Mouse (Mus musculus): ENCODE data around the gene Kcnd2. TPM values are rescaled to one million over a fixed set of nuclear protein-coding genes. Genes with fewer than 3 reads are reported as not detected.

Gene Kcnd2
- polyA plus RNA-seq, 3 experiments from 2014 or later: not detected

DNA sequence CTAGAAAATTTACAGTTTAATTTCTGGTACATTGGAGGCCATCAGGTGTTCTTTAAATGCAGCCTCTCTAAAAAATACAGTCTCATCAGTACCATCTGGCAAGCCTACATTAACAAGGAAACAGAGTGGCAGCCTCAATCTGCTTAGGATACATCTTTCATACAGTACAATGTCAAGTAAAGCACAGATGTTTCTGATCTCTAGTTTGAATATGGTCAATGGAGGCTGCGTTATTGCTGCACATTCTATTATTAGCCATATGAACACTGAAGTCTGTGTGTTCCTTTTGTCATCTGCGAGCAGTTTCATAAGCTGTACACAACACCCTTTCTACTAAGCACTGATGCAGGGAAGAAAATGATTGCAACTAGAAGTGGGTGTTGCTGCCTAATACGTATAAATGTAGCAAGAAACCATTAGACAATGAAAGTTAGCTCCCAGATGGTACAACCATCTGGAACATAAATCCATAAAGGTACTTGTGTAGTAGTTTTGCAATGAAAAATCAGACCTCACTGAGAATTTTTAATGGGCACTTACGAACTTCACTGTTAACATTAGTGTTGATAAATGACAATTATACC lies 209.0 kb downstream of the Kcnd2 start:
- no peak for ATAC-seq

DNA sequence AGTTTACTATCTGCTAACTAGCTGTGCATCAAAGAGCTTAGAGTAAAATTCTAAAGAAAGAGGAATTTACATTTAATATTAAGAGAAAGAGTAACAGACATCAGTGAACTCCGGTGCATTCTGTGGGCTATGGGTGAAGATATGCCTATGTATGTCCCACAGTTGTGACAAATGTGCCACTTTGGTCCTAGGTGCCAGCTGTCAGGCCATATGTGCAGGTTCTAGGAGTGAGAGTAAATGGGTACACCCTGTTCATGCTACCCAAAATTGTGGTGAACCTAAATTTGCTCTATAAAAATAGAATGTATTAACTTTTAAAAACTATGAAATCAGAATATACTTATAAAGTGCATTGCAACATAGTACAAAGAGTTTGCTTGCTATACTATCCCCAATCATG lies 215.8 kb downstream of the Kcnd2 start:
- no peak for ATAC-seq

DNA sequence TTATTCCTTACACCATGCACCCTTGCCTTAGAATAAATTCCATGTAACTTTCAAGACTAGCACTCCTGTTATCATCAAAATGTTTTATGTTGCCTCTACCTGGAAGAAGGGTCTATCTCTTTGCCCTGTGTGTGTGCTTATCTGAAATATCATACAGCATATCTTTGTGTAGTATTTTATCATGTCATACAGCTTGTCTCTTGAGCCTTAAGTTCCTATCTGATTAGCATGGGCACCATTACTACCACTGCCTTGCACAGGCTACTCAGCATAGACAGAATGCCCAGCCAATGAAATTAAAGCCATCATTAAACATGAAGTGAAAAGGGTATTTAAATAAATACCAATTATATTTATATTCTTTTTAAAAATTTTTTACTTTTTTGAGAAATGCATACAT lies 249.4 kb downstream of the Kcnd2 start:
- ATAC-seq: no peak

DNA sequence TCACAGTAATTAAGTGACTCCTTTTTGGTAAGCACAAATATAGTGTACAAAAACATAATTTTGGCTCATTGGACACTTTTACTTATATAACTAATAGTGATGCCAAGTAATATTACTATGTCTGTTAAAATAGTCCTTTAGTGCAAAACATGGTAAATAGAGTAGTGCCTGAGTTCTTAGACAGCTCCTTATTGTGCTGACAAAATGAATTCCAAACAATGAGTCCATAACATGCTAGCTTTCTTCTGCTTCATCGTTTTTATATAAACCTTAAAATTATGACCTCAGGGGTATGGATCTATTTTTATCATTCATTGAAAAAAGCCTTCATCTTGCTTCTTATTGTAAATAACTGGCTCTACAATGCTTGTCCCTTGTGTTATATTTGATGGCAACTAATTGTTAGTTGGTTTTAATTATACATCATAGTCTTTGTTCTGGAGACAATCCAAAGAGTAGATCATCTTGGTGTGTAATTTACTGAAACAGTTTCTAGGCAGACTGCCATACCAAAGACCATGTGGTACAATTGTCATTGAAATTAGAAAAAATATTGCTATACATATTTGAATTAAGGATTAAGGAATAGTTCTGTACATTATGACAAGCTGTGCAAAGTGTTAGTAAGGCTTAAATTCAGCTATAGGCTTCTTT lies 256.7 kb downstream of the Kcnd2 start:
- no peak for ATAC-seq

DNA sequence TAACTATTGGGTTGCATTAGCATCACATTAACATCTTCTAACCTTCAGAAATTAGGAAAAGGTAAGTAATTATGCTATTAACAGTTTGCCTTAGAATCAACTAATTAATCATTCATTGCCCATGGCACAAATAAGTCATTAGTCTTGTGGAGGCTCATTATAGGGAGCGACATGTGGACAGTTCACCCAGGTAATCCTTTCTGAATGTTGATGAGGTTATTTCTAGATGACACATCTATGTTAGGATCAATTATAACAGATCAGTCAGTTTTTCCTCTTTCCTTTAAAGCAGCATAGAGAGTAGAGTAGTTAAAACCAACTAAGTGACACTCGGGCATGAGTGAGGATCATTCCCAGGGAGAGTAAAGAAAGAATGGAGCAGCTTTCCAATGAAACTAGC lies 267.4 kb downstream of the Kcnd2 start:
- no peak for ATAC-seq

DNA sequence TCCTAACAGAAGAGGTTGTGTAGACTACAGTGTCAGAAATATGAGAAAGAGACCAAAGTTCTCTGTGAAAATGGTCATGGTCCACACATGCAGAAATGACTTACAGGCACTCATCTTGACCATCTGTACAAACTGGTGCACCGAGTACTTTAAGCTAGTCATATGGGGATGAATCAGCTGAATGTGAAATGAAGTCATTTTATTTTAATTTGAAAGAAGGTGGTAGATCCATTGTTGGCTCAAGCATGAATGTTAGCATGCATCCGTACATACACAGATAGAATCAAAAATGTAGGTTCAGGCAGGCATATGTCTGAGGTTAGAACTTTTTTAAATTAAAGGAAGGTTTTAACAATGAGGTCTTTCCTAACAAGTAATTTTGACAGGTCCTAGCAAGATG lies 273.2 kb downstream of the Kcnd2 start:
- ATAC-seq: no peak

DNA sequence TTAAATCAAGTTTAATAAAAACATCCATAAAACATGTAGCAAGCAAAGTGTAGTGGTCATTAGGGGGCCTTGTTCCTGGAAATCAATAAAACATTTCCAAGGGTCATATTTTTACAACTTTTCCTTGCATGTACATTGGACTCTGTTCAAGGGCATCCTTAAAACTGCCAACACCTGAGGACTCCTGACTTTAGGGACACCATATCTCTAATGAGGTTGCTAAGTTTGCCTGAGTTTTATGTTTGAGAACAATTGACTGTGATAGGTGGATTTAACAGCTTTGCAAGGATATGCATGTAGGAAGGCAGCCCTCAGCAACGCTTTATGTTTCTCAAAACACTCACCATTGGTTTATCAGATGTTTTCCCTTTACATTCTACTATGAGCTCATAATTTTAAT lies 287.6 kb downstream of the Kcnd2 start:
- ATAC-seq: no peak

DNA sequence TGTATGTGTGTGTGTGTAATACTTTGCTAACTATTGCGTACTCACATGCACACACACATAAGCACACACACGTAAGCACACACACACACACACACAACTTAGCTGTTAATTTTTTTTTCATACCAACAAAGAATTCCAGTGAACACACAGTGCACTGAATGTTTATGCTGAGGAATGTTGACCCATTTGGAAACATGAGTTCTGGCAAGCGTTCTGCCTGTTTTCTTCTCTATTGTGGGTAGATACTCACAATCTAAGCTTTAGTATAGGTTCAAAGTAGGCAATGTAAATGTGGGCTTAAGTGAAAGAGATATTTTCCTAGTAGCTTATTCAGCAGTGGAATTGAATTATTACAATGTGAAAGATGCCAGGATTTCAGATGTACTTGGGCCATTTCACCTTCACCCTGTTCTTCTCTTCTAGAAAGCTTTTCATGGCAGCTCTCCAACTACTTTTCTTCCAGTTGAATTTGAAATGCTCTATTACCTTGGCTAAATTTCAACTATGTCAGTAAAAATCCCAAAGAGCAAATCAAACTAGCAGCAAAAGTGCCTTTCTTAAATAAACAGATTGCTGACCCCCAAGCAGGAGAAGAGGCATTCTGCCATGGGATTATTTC lies 295.4 kb downstream of the Kcnd2 start:
- ATAC-seq: no peak

DNA sequence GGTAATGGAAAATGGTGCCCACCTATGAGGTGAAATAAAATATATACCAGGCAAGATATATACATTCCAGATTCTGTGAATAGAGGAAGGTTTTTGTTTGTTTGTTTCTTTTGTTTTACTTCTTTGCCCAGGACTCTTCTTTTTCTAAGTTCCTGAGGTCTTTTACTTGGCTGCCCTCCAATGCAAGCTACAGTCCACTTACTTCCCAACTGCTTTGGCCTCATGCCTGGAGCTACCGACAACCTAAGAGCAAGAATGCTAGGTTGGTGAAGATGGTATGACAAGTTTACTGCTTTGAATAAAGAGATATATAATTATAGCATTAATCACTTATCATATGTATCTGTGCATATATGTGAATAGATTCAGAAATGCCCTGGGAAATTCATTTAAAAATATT lies 305.0 kb downstream of the Kcnd2 start:
- no peak for ATAC-seq

DNA sequence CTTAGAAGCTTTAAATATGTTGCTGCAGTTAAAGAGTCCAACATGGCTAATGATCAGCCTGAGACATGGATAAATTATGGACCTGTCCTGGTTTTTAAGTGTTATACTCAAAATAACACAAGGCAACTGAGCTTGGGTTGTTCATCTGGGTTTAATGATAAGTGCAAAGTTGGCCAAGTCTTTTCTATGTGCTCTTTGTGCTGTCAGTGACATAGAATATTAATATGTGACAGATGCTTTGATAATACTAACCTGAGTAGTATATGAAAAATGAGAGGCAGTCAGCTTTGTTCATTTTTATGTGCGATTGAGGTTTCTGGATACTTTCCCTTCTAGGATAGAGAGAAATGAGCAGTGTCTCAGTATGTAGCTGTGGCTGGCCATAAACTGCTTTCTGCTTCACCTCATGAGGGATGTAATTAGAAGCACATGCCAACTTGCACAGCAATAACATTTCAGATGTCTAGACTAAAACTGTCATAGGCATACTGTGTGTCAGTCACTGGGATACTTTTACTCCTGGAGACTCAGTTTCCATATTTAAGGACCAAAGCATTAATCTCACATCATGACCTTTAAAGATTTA lies 312.3 kb downstream of the Kcnd2 start:
- ATAC-seq: no peak

DNA sequence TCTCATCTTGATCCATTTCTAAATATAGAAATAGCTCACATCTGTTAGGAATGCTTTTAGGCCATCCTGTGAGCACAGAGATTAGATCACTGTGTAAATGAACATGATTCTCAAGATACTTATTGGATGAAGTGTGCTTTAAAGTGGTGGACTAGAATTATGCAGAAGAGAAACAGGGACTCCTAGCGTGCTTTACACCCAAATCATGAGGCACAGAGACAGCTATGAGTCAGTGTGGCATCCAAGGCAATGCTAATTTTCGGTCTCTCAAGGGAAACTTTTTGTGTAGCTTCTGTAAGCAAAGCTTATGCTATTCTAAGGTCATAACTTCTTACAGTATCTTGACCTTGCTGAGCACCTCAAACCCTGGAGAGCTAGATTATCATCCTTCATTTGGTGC lies 318.7 kb downstream of the Kcnd2 start:
- no peak for ATAC-seq

DNA sequence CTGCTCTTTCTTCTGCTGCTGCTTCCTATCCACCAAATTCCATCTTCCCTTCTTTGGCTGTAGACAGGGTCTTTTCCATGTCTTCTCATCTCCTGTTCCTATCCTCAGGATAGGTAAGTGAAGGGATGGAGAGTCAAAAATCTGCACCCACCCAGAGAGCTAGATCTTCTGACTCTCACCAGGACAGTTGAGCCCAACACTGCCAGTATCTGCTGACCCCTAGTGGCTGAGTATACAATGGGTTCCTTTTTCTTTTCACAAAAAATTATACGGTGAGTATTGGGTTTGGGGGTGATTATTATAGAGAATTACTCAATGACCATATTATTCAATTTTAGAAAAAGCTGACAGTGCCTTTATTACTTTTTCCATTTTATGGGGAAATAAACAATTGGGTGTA lies 319.5 kb downstream of the Kcnd2 start:
- ATAC-seq: no peak

DNA sequence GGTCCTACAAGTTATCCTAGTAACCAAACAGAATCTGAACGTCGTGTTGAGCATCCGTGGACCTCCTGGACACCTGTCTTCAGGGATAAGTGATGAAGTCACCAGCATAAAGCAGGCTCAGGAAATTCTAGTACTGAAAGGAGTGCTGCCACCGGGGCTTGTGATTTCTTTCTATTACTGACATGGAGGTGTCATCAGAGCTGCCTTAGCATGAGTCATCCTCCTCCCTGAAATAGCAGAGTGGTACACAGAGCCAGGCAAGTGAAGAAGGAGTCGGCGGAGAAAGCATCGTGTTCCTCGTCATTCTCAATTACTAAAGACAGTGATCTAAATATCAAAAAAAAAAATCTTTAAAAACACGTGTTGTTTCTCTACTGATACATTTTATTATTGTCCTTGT lies 336.2 kb downstream of the Kcnd2 start:
- no peak for ATAC-seq

DNA sequence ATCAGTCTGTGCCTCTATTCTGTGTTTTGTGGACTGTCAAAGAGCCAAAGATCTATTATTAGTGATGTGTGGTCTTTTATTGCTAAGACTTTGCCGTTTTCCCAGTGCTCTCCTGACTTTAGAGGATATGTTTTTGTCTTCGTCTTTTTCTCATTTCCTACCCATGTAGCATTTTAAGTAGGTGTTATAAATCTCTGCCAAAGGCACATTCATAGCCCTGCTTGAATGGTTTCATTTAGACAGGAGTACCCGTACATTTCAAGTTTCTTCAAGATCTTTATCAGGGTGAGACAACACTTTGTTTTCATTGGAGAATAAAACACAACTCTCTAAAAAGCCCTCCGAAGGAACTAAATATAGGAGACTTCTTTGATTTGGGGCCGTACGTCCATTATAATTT lies 355.7 kb downstream of the Kcnd2 start:
- no peak for ATAC-seq

DNA sequence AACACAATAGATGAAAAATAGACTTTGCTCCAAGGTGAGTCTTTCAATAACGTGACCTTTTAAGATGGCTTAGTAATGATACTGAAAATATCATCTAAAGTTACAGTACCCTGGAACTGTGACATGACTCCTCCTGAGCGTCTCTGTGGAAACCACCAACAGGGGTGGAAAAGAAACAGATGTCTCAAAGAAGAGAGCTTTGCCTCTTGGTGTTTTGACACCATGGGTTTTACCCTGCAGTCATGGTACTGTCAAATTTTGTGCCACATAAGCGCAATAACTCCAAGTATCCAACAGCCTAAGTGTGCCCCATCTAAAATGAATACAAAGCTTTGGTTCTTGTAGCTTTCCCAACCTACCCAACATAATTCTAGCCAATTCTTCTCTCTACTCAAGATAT lies 374.9 kb downstream of the Kcnd2 start:
- no peak for ATAC-seq

DNA sequence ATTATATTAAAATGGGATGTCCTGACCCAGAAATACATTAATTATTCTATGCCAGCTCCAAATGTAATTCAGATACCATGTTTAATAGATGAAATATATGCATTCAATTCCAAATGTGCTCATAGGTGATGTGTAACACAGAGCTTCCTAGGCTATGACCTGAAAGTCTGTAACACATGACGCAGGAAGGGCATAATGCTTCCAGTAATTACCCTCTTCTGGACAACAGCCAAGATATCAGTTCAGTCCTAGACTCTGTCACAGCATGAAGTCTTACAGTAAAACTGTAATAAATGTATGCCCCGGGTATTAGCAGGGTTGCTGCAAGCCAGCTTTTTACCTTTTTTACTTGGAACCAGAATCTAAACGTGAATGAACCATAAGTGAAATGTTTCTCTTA lies 382.1 kb downstream of the Kcnd2 start:
- no peak for ATAC-seq

DNA sequence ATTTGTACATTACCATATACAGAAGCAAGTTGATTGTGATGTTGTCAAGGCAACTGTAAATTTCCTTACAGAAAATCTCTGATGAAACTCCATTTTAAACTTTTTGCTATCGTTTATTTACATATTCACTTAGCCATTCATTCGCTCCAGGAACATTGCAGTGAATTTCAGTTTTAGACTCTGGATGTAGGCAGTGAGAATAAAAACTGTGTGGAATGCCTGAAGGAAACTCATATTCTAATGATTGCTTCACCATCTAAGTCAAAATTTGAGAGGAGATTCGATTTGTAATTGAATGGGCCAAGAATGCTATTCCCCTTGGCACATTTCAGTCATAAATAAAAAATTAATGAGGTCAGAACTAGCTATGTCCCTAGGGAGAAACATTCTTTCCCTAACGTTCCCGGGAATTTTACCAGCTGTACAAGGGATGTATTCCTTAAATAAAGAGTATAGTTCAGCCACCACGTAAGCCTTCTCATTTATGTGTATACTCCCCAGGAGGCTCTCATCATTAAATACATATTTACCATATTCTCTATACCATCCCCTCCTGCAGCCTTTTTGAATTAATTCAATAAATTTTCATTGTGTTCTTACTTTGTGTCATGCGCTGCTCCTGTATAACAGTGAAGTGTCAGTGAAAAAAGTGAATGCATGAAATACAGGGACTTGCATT lies 394.2 kb downstream of the Kcnd2 start:
- ATAC-seq: no peak

DNA sequence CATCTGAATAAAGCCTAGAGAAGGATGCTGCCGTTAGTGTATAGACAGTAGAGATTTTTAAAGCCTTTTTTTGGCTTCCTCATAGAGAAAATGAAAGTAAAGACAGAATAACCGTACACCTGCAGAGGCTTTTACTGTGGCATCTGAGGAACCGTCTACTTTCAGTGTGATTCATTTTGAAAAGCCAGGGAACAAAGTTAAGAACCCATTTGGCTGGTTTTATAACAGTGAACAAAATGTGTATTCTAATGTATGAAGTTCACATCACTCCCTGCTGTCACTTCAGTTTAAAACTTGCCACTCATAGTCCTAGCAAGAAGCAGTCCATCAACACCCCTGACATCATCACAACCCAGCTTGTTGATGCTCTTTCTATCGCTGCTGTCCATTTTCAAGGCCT lies 414.7 kb downstream of the Kcnd2 start:
- ATAC-seq: no peak

DNA sequence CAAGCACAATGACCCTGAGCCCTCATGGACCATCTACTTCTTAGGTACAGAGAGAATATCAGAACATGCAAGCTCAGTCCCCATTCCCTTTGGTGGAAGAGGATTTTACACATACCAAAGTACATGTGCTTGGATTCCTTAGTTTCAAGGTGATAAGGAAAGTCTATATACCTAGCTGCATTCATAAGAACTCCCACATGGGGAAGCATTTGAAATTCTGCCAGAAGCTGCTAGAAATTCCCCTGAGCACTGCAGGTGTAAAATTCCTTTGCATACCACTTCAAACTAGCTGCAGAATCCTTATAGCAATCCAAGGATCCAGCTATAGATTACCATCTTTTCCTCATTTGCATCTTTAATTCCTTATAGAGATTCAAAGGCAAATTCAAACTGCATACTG lies 440.4 kb downstream of the Kcnd2 start:
- ATAC-seq: no peak

DNA sequence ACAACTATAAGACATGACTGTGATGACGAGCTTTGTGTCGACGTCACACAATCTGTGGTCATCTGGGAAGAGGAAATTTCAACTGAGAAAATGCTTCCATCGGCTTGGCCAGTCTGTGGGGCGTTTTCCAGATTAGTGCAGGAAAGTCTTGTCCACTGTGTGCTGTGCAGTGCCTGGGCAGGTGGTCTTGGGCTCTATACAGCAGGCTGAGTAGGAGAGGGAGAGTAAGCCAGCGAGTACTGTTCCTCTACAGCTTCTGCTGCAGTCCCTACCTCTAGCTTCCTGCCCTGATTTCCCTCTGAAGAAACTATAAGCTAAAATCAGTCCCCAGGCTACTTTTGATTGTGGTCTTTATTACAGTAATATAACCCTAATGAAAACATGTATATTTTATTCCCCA lies 448.8 kb downstream of the Kcnd2 start:
- ATAC-seq: no peak

DNA sequence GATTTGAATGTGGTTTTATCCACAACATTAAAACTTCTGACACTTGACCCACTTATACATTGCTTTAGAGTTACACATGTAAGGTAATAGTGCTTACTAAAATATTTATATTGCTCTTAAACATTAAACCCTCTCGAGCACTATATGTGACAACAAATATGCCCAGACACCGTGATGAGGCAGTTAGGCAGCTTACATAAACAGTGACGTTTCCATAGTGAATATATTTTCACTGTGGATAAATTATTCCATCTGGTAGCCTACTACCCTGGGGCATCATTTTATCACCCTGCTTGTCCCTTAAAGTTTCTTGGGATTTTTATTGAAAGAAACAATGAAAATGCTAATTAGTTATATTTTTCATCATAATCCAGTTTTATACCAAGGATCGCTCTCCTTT lies 449.3 kb downstream of the Kcnd2 start:
- ATAC-seq: no peak

DNA sequence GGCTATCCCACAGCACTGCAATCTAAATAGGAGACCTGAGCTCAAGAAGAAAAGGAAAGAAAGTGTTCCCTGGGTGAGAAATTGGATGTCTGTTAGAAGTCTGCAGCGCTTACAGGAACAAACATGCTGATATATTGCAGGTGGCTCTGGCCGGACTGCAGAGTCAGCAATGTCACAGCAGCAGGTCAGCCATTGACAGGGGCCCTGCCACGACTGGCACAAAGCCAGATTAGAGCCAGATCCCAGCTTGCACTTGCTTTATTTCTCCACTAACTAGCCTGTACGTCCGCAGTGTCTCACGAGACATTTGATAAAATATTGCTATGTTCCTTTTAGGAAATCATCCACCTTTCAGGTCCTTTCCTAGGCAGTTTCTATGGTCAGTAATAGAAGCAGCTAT lies 468.9 kb downstream of the Kcnd2 start:
- ATAC-seq: no peak

DNA sequence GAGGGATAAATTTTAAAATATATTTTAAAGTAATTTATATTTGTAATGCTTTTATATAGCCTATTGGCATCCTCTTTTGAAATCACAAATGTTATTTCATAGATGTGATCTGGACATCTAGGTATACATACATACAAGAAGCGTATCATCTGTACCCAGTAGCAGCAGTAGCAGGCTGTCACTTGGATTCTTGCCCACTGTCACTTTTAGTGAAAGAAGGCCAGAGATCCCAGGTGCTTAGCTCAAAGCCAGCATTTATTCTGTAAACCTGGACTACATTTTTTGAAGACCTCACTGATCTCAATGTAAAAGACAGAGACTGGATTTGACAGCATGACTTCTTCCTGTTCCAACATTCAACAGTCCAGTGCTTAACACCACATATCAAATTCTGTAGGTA lies 471.1 kb downstream of the Kcnd2 start:
- ATAC-seq: no peak

DNA sequence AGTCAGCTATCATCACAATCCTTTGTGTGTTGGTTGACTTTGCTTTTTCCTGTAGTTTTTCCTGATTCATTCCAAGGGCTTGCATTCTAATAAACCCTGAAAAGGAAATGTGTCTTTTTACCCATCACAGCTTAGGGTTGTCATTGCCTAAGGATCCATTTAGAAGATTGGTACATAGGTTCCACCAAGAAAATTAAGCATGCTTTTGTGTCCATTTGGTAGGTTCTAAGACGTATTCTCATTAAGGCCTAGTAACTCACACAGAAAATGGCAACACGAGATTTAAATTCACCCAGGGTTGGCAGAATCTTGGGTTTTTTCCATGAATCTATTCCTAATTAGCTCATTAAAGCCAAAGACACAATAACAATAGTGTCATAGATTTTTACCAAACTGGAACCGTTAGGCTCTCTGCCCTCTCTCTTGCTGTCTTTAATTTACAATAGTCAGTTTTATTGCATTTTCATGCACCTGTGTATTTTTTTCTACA lies 477.6 kb downstream of the Kcnd2 start:
- no peak for ATAC-seq
